Mouse (Mus musculus): Measurements from ENCODE around the gene Tpmt. TPM values are rescaled to one million over a fixed set of nuclear protein-coding genes. Genes with fewer than 3 reads are reported as not detected.

The Tpmt gene
- polyA plus RNA-seq, 1 experiment, result 52.6 TPM

DNA sequence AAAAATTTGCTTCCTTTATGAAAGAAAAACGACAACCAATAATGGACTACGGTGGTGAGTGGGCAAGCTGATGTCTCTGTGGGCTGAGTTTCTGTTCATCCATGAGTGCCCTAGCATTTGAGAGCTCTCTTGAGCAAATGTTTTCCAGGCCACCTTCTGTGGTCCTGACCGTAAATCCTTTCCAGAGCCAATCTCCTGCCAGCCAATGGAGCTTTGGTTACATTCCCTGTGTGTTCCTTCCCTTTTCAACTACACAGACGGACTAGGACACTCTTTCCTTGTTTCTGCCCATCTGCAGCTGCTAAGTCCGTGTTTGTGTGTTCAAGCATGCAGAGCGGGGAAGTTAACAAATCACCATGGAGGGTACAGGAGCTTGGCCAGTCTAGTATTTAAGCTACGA, 23.7 kb downstream of the Tpmt start:
- Histone ChIP-seq H3K4me1 (ENCODE audit: control insufficient read depth, insufficient read depth, low read length) (peaks cover 7% of the 10 kb centered on the region; the same call in 1 of the 2 replicates), H3K27me3 (replicated peaks; ENCODE audit: control insufficient read depth, insufficient read depth, low read length) (no peaks in the 10 kb centered on the region), H3K36me3 (ENCODE audit: control insufficient read depth, insufficient read depth, low read length) (no peaks in the 10 kb centered on the region), H3K27ac (ENCODE audit: insufficient read depth, low read depth, low read length) (no peak overlapping the region; the same call in 1 of the 2 replicates), H3K4me3 (ENCODE audit: insufficient read depth, low read depth, low read length) (no peak overlapping the region)
- 40% methylated on average over 7 of the region's 7 CpGs for WGBS
- peak; percentile 60 for DNase-seq
- TF ChIP-seq CTCF (conservative IDR thresholded peaks at IDR 0.05; ENCODE audit: insufficient read depth, insufficient read length, low read depth, low read length) (no peak), POLR2A (IDR thresholded peaks at IDR 0.05; ENCODE audit: low read depth, low read length) (no peak)

- no peaks in the 10 kb centered on the region for H3K36me3 ChIP-seq (ENCODE audit: control insufficient read depth, insufficient read depth, low read length)
- H3K4me1 ChIP-seq (ENCODE audit: control insufficient read depth, insufficient read depth, low read length), result peaks cover 7% of the 10 kb centered on the region; the same call in 1 of the 2 replicates
- TF ChIP-seq CTCF (conservative IDR thresholded peaks at IDR 0.05; ENCODE audit: insufficient read depth, insufficient read length, low read depth, low read length), result no peak
- no peak for TF ChIP-seq POLR2A (IDR thresholded peaks at IDR 0.05; ENCODE audit: low read depth, low read length)
- DNase-seq, result peak; percentile 77
- H3K4me3 ChIP-seq (ENCODE audit: insufficient read depth, low read depth, low read length), result no peak overlapping the region
- H3K27ac ChIP-seq (ENCODE audit: insufficient read depth, low read depth, low read length), result no peak overlapping the region
- no peaks in the 10 kb centered on the region for H3K27me3 ChIP-seq (replicated peaks; ENCODE audit: control insufficient read depth, insufficient read depth, low read length)
- 58% methylated on average over 7 of the region's 7 CpGs for WGBS
These were observed 24.8 kb downstream of the Tpmt start for GRCm38 (mm10) chr13:47019774-47020173.

- 31% methylated on average over 5 of the region's 5 CpGs for WGBS
- TF ChIP-seq POLR2A (IDR thresholded peaks at IDR 0.05; ENCODE audit: low read depth, low read length), result no peak
- peak; percentile 85 for TF ChIP-seq CTCF (conservative IDR thresholded peaks at IDR 0.05; ENCODE audit: insufficient read depth, insufficient read length, low read depth, low read length)
- no peak overlapping the region for H3K4me3 ChIP-seq (ENCODE audit: insufficient read depth, low read depth, low read length)
- H3K27me3 ChIP-seq (replicated peaks; ENCODE audit: control insufficient read depth, insufficient read depth, low read length), result no peaks in the 10 kb centered on the region
- H3K36me3 ChIP-seq (ENCODE audit: control insufficient read depth, insufficient read depth, low read length), result no peaks in the 10 kb centered on the region
- no peak overlapping the region for H3K27ac ChIP-seq (ENCODE audit: insufficient read depth, low read depth, low read length)
- H3K4me1 ChIP-seq (ENCODE audit: control insufficient read depth, insufficient read depth, low read length), result peaks cover 10% of the 10 kb centered on the region
- DNase-seq, result peak; percentile 63
These were observed 27.3 kb downstream of the Tpmt start for GRCm38 (mm10) chr13:47017259-47017658.

GRCm38 (mm10) chr13:47015195-47015501, 29.4 kb downstream of the Tpmt start:
- Histone ChIP-seq H3K27ac (ENCODE audit: insufficient read depth, low read depth, low read length) (no peak overlapping the region), H3K4me1 (ENCODE audit: control insufficient read depth, insufficient read depth, low read length) (peaks cover 4% of the 10 kb centered on the region), H3K27me3 (replicated peaks; ENCODE audit: control insufficient read depth, insufficient read depth, low read length) (no peaks in the 10 kb centered on the region), H3K36me3 (ENCODE audit: control insufficient read depth, insufficient read depth, low read length) (no peaks in the 10 kb centered on the region), H3K4me3 (ENCODE audit: insufficient read depth, low read depth, low read length) (peak overlapping the region; percentile 65; the same call in 1 of the 2 replicates)
- DNase-seq, result no peak
- WGBS, result 74% methylated on average over 5 of the region's 5 CpGs
- TF ChIP-seq POLR2A (IDR thresholded peaks at IDR 0.05; ENCODE audit: low read depth, low read length) (no peak), CTCF (conservative IDR thresholded peaks at IDR 0.05; ENCODE audit: insufficient read depth, insufficient read length, low read depth, low read length) (no peak)

DNA sequence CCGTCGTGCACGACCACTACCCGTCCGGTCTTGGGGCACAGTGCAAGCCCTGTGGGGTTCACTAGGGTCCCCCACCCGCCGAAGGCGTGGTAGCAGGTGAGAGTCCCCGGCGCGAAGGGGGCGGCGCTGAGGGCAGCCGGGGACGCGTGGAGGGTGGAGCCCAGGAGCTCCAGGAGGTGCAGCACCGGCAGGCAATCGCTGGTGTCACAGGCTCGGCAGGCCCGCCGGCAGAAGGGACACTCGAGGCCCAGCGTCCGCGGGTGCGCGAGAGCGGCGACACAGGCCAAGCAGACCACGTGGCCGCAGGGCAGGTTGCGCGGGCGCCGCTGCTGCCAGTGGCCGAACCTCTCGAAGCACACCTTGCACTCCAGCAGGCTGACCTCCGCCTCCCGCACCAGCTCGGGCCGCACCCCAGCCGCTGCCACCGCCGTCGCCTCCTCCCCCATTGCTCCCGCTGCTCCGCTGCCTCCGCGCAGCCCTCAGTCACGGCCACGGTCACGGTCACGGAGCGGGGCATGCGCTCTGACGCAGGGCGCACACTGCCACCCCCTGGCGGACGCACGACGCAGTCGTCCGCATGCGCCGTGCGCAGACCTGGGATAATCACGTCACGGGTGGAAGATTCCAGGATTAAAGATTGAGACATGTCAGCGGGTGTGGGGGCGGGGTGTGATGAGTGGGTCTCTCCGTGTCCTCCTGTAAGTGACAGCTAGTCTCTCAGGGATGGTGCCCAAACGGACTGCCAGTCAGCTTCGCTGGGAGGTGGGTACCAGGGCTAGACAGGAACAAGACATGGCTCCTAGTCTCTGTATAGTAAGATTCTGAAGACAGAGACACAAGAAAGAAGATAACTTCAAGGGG, 30.0 kb downstream of the Tpmt start, which contains the start of gene Nhlrc1:
Nhlrc1 (minus strand) TSS at position 517 of the 861 bp plus-strand sequence.
- Histone ChIP-seq H3K4me1 (ENCODE audit: control insufficient read depth, insufficient read depth, low read length) (peaks cover 4% of the 10 kb centered on the region), H3K27ac (ENCODE audit: insufficient read depth, low read depth, low read length) (no peak within 1 kb of the TSS), H3K27me3 (replicated peaks; ENCODE audit: control insufficient read depth, insufficient read depth, low read length) (no peaks in the 10 kb centered on the region), H3K4me3 (ENCODE audit: insufficient read depth, low read depth, low read length) (peak within 1 kb of the TSS; percentile 65), H3K36me3 (ENCODE audit: control insufficient read depth, insufficient read depth, low read length) (no peaks in the 10 kb centered on the region)
- DNase-seq, result peak; percentile 83
- 2% methylated on average over 73 of the region's 73 CpGs for WGBS
- TF ChIP-seq CTCF (conservative IDR thresholded peaks at IDR 0.05; ENCODE audit: insufficient read depth, insufficient read length, low read depth, low read length) (peak; percentile 90), POLR2A (IDR thresholded peaks at IDR 0.05; ENCODE audit: low read depth, low read length) (no peak)

DNA sequence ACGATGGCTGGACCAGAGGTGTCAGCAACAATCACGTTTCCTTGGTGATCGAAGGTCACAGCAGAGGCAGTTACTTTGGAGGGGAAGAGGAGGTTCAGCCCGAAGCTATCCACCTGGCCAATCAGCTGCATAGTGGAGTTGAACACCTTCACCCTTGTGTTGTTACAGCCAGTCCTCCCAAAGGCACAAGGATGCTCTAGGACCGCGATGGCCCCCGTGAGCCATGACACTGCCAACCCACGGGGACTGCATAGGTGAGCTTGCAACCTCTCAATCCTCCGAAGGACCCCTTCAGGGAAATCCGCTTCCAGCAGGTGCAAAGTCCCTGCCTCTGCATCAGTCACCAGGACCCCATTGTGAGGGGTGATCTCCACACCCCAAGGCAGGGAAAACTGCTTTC, 30.8 kb downstream of the Tpmt start:
- no peak for DNase-seq
- H3K27ac ChIP-seq (ENCODE audit: insufficient read depth, low read depth, low read length), result no peak overlapping the region
- H3K36me3 ChIP-seq (ENCODE audit: control insufficient read depth, insufficient read depth, low read length), result no peaks in the 10 kb centered on the region
- 0 out of 2 replicates have a peak overlapping the region, but pooled peaks have one; percentile 65 for H3K4me3 ChIP-seq (ENCODE audit: insufficient read depth, low read depth, low read length)
- H3K27me3 ChIP-seq (replicated peaks; ENCODE audit: control insufficient read depth, insufficient read depth, low read length), result no peaks in the 10 kb centered on the region
- no peak for TF ChIP-seq POLR2A (IDR thresholded peaks at IDR 0.05; ENCODE audit: low read depth, low read length)
- TF ChIP-seq CTCF (conservative IDR thresholded peaks at IDR 0.05; ENCODE audit: insufficient read depth, insufficient read length, low read depth, low read length), result no peak
- peaks cover 4% of the 10 kb centered on the region for H3K4me1 ChIP-seq (ENCODE audit: control insufficient read depth, insufficient read depth, low read length)
- WGBS, result 71% methylated on average over 10 of the region's 10 CpGs

- H3K27me3 ChIP-seq (replicated peaks; ENCODE audit: control insufficient read depth, insufficient read depth, low read length), result no peaks in the 10 kb centered on the region
- no peak overlapping the region for H3K27ac ChIP-seq (ENCODE audit: insufficient read depth, low read depth, low read length)
- DNase-seq, result no peak
- 91% methylated on average over 4 of the region's 4 CpGs for WGBS
- no peaks in the 10 kb centered on the region for H3K36me3 ChIP-seq (ENCODE audit: control insufficient read depth, insufficient read depth, low read length)
- H3K4me1 ChIP-seq (ENCODE audit: control insufficient read depth, insufficient read depth, low read length), result no peaks in the 10 kb centered on the region
- TF ChIP-seq CTCF (conservative IDR thresholded peaks at IDR 0.05; ENCODE audit: insufficient read depth, insufficient read length, low read depth, low read length), result no peak
- TF ChIP-seq POLR2A (IDR thresholded peaks at IDR 0.05; ENCODE audit: low read depth, low read length), result no peak
- no peak overlapping the region for H3K4me3 ChIP-seq (ENCODE audit: insufficient read depth, low read depth, low read length)
These were observed 42.9 kb downstream of the Tpmt start for GRCm38 (mm10) chr13:47001590-47001989.

Measured in kidney, adult 2 months (tissue).